Mouse (Mus musculus): ENCODE measurements around the gene Hdgfl2. TPM values are rescaled to one million over a fixed set of nuclear protein-coding genes. Genes with fewer than 3 reads are reported as not detected.

The Hdgfl2 gene
- polyA plus RNA-seq, 1 experiment from 2014 or later = 80.1 TPM

DNA sequence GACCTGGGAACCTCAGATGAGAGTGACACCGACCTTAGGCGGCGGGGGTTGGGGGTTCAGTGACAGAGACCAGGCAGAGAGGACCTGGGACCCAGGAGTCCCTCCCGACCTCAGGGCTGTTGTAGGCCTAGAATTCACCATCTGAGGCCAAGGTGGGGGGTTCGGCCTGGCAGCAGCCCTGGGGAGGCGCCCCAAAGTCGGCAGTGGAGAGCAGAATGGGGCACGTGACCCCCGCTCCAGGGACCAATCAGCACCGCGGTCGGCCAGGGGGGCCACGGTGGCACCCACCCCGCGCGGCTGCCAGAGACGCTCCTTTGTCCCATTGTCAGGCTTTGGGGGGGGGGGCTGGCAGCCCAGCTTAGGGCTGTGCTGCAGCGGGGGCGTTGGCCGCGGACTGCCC is 59.9 kb downstream of the Hdgfl2 start:
- no peak overlapping the region for H3K27ac ChIP-seq (ENCODE audit: low read length)

DNA sequence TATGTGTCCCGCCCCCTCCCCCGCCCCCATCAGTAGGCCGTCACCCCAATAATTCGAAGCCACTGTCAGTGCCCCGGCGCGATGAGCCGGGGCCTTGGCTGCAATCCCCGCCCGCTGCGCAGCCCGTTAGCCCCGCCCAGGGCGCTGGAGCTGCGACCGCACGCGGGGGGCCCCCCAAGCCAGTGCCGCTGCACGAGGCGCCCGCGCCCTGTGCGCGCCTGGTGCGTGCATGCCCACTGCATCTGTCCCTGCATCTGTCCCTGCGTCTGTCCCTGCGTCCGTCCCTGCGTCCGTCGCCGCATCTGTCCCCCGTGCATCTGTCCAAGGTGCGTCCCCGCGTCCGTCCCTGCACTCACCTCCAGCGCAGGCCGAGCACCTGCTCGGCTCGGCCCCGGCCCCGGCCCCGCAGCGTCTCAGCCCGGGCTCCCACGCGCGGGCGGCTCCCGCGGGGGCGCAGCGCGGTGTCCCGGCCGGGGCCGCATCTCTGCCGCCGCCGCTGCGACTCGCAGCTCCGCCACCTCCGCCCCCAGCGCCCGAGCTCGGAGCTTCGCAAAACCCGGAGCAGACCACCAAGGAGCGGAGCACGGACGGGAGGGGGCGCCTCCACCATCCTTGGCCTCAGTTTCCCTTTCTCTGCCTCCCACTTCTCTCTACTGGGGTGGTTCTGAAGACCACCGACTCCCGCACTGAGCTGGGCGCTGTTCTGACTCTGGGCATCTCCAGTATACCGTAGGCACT is 60.6 kb downstream of the Hdgfl2 start, which contains the start of gene Sema6b:
Gene Sema6b, minus strand, starts transcription at position 486 of the 738 bp plus-strand sequence.
- Histone ChIP-seq H3K9me3 (replicated peaks; ENCODE audit: control insufficient read depth, low read length) (no peaks in the 10 kb centered on the region), H3K27me3 (ENCODE audit: control insufficient read depth, insufficient read depth, low read length) (peaks cover 35% of the 10 kb centered on the region), H3K27ac (ENCODE audit: low read length) (no peak within 1 kb of the TSS), H3K36me3 (ENCODE audit: control insufficient read depth, insufficient read depth, low read length) (no peaks in the 10 kb centered on the region), H3K4me1 (ENCODE audit: control insufficient read depth, insufficient read depth, low read length) (peaks cover 17% of the 10 kb centered on the region), H3K4me2 (ENCODE audit: low read depth, low read length) (peak within 1 kb of the TSS; percentile 99), H3K9ac (ENCODE audit: low read length) (peak within 1 kb of the TSS; percentile 69), H3K4me3 (replicated peaks; ENCODE audit: low read length) (peak within 1 kb of the TSS; percentile 63)
- ATAC-seq (ENCODE audit: insufficient read depth, low FRiP score) = peak; percentile 7; the same call in 1 of the 2 replicates
- 2% methylated on average over 79 of the region's 79 CpGs for WGBS

More for the DNA sequence above, 59.9 kb downstream of the Hdgfl2 start:
- peak overlapping the region; percentile 63 for H3K4me3 ChIP-seq (replicated peaks; ENCODE audit: low read length)
- no peak for ATAC-seq (ENCODE audit: insufficient read depth, low FRiP score)
- H3K4me2 ChIP-seq (ENCODE audit: low read depth, low read length) = peak overlapping the region; percentile 99
- no peaks in the 10 kb centered on the region for H3K9me3 ChIP-seq (replicated peaks; ENCODE audit: control insufficient read depth, low read length)
- peaks cover 24% of the 10 kb centered on the region for H3K4me1 ChIP-seq (ENCODE audit: control insufficient read depth, insufficient read depth, low read length)
- H3K27me3 ChIP-seq (ENCODE audit: control insufficient read depth, insufficient read depth, low read length) = peaks cover 35% of the 10 kb centered on the region
- H3K36me3 ChIP-seq (ENCODE audit: control insufficient read depth, insufficient read depth, low read length) = no peaks in the 10 kb centered on the region
- 10% methylated on average over 21 of the region's 21 CpGs for WGBS
- H3K9ac ChIP-seq (ENCODE audit: low read length) = peak overlapping the region; percentile 69

DNA sequence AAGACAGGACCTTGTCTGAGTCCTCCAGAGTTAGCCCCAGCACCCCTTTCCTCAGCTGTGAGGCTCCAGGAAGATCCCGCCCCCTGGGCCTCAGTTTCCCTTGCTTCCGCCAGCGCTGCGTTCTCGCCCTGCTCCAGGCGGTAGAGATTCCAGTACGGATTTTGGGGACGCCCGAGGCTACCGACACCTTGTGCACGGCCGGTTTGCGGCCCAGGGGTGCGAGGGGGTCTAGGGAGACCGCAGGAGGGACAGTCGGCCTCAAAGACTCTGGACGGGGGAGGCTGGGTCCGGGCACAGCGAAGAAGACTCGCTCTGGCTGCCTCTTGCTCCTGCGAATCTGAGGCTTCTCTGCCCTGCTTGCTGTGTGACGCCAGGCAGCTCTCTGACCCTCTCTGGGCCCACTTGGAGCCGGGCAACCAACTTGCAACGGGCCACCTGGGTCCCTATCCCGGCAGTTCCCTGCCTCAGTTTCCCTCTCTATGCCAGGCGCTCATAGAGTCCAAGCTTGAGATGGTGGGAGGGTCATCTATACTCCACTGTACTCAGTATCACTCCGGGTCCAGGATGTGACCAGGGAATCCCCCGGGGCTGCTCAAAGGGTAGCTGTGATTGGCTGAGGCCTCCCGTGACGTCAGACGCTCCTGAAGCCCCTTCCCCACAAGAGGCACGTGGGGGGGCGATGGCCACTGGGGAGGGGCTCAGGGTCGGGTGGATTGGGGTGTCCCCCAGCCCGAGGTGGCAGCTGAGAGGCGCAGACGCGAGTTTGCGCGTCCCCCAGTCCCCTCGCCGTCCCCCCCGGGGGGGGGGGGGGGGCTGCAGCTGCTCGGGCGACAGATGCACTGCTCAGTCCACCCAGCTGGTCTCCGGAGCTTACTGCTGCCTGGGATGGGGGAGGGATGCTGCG is 62.5 kb downstream of the Hdgfl2 start:
- Histone ChIP-seq H3K9ac (ENCODE audit: low read length) (peak overlapping the region; percentile 51; the same call in 1 of the 2 replicates), H3K27ac (ENCODE audit: low read length) (no peak overlapping the region), H3K27me3 (ENCODE audit: control insufficient read depth, insufficient read depth, low read length) (peaks cover 35% of the 10 kb centered on the region), H3K4me2 (ENCODE audit: low read depth, low read length) (peak overlapping the region; percentile 73), H3K36me3 (ENCODE audit: control insufficient read depth, insufficient read depth, low read length) (no peaks in the 10 kb centered on the region), H3K4me3 (replicated peaks; ENCODE audit: low read length) (peak overlapping the region; percentile 42), H3K9me3 (replicated peaks; ENCODE audit: control insufficient read depth, low read length) (no peaks in the 10 kb centered on the region), H3K4me1 (ENCODE audit: control insufficient read depth, insufficient read depth, low read length) (peaks cover 17% of the 10 kb centered on the region)
- peak; percentile 30; the same call in 1 of the 2 replicates for ATAC-seq (ENCODE audit: insufficient read depth, low FRiP score)
- 1% methylated on average over 47 of the region's 47 CpGs for WGBS

DNA sequence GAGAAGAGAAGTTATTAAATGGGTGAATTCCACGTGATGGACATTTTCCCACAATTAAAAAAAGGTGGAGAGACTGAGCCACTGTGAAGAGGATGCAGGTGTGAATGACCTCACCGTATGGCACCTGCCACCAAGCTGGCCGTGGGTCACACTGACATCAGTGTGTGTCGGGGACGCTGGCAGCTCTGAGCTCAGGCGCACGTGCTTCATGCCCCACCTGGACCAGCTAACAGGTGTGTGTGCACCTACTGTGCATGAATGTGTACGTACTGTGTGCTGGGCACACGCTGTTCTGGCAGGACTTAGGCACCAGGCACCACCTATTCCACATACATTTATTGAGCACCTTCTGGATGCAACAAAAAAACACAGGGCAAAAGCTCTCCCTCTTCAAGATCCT is 65.1 kb downstream of the Hdgfl2 start:
- Histone ChIP-seq H3K27me3 (ENCODE audit: control insufficient read depth, insufficient read depth, low read length) (peaks cover 44% of the 10 kb centered on the region), H3K4me1 (ENCODE audit: control insufficient read depth, insufficient read depth, low read length) (peaks cover 14% of the 10 kb centered on the region), H3K36me3 (ENCODE audit: control insufficient read depth, insufficient read depth, low read length) (no peaks in the 10 kb centered on the region), H3K9me3 (replicated peaks; ENCODE audit: control insufficient read depth, low read length) (no peaks in the 10 kb centered on the region), H3K27ac (ENCODE audit: low read length) (no peak overlapping the region), H3K4me3 (replicated peaks; ENCODE audit: low read length) (no peak overlapping the region), H3K4me2 (ENCODE audit: low read depth, low read length) (no peak overlapping the region), H3K9ac (ENCODE audit: low read length) (no peak overlapping the region)
- ATAC-seq (ENCODE audit: insufficient read depth, low FRiP score) = no peak
- 68% methylated on average over 9 of the region's 9 CpGs for WGBS

DNA sequence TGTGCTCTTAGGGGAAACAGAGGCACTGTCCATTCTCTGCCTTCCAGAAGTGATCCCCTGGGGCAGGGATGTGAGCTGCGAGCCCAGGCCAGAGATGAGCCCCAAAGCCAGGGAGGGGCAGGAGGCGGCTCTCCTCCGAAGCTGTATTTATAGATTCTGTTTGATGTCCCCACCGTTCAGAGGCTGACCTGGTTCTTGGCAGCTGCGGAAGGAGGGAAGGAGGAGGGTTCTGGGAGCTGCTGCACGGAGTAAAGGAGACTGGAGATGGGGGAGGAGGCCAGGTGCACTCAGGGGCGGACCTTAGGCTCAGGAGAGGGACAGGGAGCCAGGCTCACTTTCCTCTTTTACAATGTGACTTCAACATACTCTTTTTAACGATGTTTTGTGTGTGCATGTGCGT is 66.7 kb downstream of the Hdgfl2 start:
- no peak overlapping the region for H3K9ac ChIP-seq (ENCODE audit: low read length)
- ATAC-seq (ENCODE audit: insufficient read depth, low FRiP score) = no peak
- WGBS = 21% methylated on average over 9 of the region's 9 CpGs
- no peak overlapping the region for H3K4me2 ChIP-seq (ENCODE audit: low read depth, low read length)
- peaks cover 42% of the 10 kb centered on the region for H3K27me3 ChIP-seq (ENCODE audit: control insufficient read depth, insufficient read depth, low read length)
- H3K27ac ChIP-seq (ENCODE audit: low read length) = no peak overlapping the region
- H3K9me3 ChIP-seq (replicated peaks; ENCODE audit: control insufficient read depth, low read length) = no peaks in the 10 kb centered on the region
- no peak overlapping the region for H3K4me3 ChIP-seq (replicated peaks; ENCODE audit: low read length)
- H3K4me1 ChIP-seq (ENCODE audit: control insufficient read depth, insufficient read depth, low read length) = peaks cover 11% of the 10 kb centered on the region
- H3K36me3 ChIP-seq (ENCODE audit: control insufficient read depth, insufficient read depth, low read length) = no peaks in the 10 kb centered on the region

DNA sequence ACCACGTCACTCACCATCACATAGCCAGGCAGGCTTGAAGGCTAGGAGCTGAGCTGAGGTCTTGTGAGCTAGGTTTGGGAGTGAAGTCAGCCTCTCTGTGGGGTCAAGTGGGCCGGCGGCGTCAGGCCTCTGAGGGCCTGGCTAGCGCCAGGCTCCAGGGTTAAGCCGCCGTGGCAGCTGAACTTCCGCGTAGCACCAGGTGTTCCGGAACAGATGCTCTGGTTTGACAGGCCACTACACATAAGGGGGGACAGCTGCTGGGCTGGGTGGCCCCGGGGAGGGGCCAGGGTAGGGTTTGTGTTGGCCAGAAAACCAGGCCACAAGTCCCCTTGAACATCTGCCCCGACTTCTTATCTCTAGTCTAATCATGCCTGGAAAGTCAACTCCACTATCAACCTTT is 68.0 kb downstream of the Hdgfl2 start:
- 58% methylated on average over 12 of the region's 12 CpGs for WGBS
- Histone ChIP-seq H3K4me2 (ENCODE audit: low read depth, low read length) (no peak overlapping the region), H3K4me1 (ENCODE audit: control insufficient read depth, insufficient read depth, low read length) (peaks cover 5% of the 10 kb centered on the region; the same call in 1 of the 2 replicates), H3K9ac (ENCODE audit: low read length) (no peak overlapping the region), H3K4me3 (replicated peaks; ENCODE audit: low read length) (no peak overlapping the region), H3K9me3 (replicated peaks; ENCODE audit: control insufficient read depth, low read length) (no peaks in the 10 kb centered on the region), H3K27ac (ENCODE audit: low read length) (no peak overlapping the region), H3K27me3 (ENCODE audit: control insufficient read depth, insufficient read depth, low read length) (peaks cover 31% of the 10 kb centered on the region), H3K36me3 (ENCODE audit: control insufficient read depth, insufficient read depth, low read length) (no peaks in the 10 kb centered on the region)
- no peak for ATAC-seq (ENCODE audit: insufficient read depth, low FRiP score)

GRCm38 (mm10) chr17:56148280-56148679 is 68.8 kb downstream of the Hdgfl2 start:
- H3K4me3 ChIP-seq (replicated peaks; ENCODE audit: low read length) = no peak overlapping the region; the same call in 1 of the 2 replicates
- ATAC-seq (ENCODE audit: insufficient read depth, low FRiP score) = no peak

GRCm38 (mm10) chr17:56148790-56149618 is 69.6 kb downstream of the Hdgfl2 start:
- WGBS = 2% methylated on average over 30 of the region's 30 CpGs
- Histone ChIP-seq H3K27ac (ENCODE audit: low read length) (no peak overlapping the region), H3K4me1 (ENCODE audit: control insufficient read depth, insufficient read depth, low read length) (peaks cover 10% of the 10 kb centered on the region; the same call in 1 of the 2 replicates), H3K27me3 (ENCODE audit: control insufficient read depth, insufficient read depth, low read length) (peaks cover 25% of the 10 kb centered on the region), H3K9me3 (replicated peaks; ENCODE audit: control insufficient read depth, low read length) (no peaks in the 10 kb centered on the region), H3K36me3 (ENCODE audit: control insufficient read depth, insufficient read depth, low read length) (no peaks in the 10 kb centered on the region), H3K4me2 (ENCODE audit: low read depth, low read length) (peak overlapping the region; percentile 42), H3K4me3 (replicated peaks; ENCODE audit: low read length) (peak overlapping the region; percentile 28), H3K9ac (ENCODE audit: low read length) (peak overlapping the region; percentile 23; the same call in 1 of the 2 replicates)
- no peak for ATAC-seq (ENCODE audit: insufficient read depth, low FRiP score)

More at GRCm38 (mm10) chr17:56148280-56148679, 68.8 kb downstream of the Hdgfl2 start:
- Histone ChIP-seq H3K9ac (ENCODE audit: low read length) (no peak overlapping the region), H3K4me1 (ENCODE audit: control insufficient read depth, insufficient read depth, low read length) (peaks cover 5% of the 10 kb centered on the region; the same call in 1 of the 2 replicates), H3K27me3 (ENCODE audit: control insufficient read depth, insufficient read depth, low read length) (peaks cover 31% of the 10 kb centered on the region), H3K9me3 (replicated peaks; ENCODE audit: control insufficient read depth, low read length) (no peaks in the 10 kb centered on the region), H3K4me2 (ENCODE audit: low read depth, low read length) (peak overlapping the region; percentile 42), H3K36me3 (ENCODE audit: control insufficient read depth, insufficient read depth, low read length) (no peaks in the 10 kb centered on the region), H3K27ac (ENCODE audit: low read length) (no peak overlapping the region)
- WGBS = 23% methylated on average over 9 of the region's 9 CpGs
